Mouse (Mus musculus) hindbrain, embryonic 13.5 days (tissue): Measurements from ENCODE around the gene Gm9817. TPM values are rescaled to one million over a fixed set of nuclear protein-coding genes. Genes with fewer than 3 reads are reported as not detected.

Experiments used
- ATAC-seq: fragments of 200-750 bp; cut with Nextera tagmentation; 2 replicates; pipeline ENCODE4 v1.8.0; 2017; ENCODE audit warnings: moderate TSS enrichment; ENCODE audit not compliant: low FRiP score
- H3K27ac ChIP-seq: fragments of 300-500 bp; sonication (generic); 2 replicates; pipeline ENCODE4 v1.5.1; 2015; ENCODE audit warnings: inconsistent platforms, mild to moderate bottlenecking, moderate library complexity
- H3K27me3 ChIP-seq: fragments of 300-500 bp; sonication (generic); 2 replicates; pipeline ENCODE4 v1.6.1; 2015; ENCODE audit warnings: mild to moderate bottlenecking, inconsistent platforms
- H3K36me3 ChIP-seq: fragments of 300-500 bp; sonication (generic); 2 replicates; pipeline ENCODE4 v1.6.1; 2015; ENCODE audit warnings: mild to moderate bottlenecking, inconsistent platforms
- H3K4me1 ChIP-seq: fragments of 300-500 bp; sonication (generic); replicated peaks from 2 replicates; pipeline ENCODE4 v1.6.1; 2015; ENCODE audit warnings: inconsistent platforms
- H3K4me2 ChIP-seq: fragments of 300-500 bp; sonication (generic); 2 replicates; pipeline ENCODE4 v1.6.1; 2015; ENCODE audit warnings: inconsistent platforms, mild to moderate bottlenecking, moderate library complexity
- H3K4me3 ChIP-seq: fragments of 300-500 bp; sonication (generic); 2 replicates; pipeline ENCODE4 v1.5.1; 2015; ENCODE audit warnings: mild to moderate bottlenecking, inconsistent platforms
- H3K9ac ChIP-seq: fragments of 300-500 bp; sonication (generic); 2 replicates; pipeline ENCODE4 v1.6.1; 2015; ENCODE audit warnings: mild to moderate bottlenecking, inconsistent platforms
- H3K9me3 ChIP-seq: fragments of 300-500 bp; sonication (generic); 2 replicates; pipeline ENCODE4 v1.6.1; 2016; ENCODE audit warnings: inconsistent platforms
- WGBS: fragments of 180-500 bp; shearing (Covaris S2); methylation state at CpG from one replicate; pipeline ENCODE4 v1.1.7; 2015; 5-methylcytosine and 5-hydroxymethylcytosine counted together
- polyA plus RNA-seq: library from polyadenylated mRNA; unstranded; fragments of >200 nt; fragmentation: Nextera tagmentation; extraction: Ambion mirVana; gene quantifications from 2 replicates; pipeline ENCODE4 v1.2.1, GENCODE M21; 2015

Gm9817 gene
- polyA plus RNA-seq, 1 experiment from 2014 or later = 0.06 TPM

DNA sequence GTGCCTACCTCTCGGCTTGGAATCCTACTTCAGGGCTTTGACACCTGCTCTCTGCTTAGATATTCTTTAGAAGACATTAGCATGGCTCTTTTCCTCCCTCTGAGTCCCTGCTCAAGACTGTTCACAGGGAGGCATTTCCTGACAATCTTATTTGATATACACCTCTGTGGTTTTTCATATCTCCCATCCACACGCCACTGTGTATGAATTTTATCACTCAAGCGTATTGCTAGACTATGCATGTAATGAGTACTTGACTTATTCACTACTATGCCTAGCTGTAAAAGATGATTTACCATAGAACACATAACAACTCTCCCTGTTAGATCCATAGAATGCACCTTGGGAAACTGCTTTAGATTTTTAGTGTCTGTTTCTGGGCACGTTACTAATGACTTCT is 14.3 kb downstream of the Gm9817 start:
- Histone ChIP-seq H3K27ac (no peak overlapping the region), H3K9me3 (no peaks in the 10 kb centered on the region), H3K4me3 (no peak overlapping the region), H3K4me1 (0 out of 2 replicates have a peak, but pooled peaks cover 3% of the 10 kb centered on the region), H3K27me3 (no peaks in the 10 kb centered on the region), H3K36me3 (no peaks in the 10 kb centered on the region), H3K9ac (no peak overlapping the region), H3K4me2 (no peak overlapping the region)
- ATAC-seq = no peak
- 95% methylated on average over 4 of the region's 4 CpGs for WGBS

GRCm38 (mm10) chr13:45095028-45095427 is 16.5 kb downstream of the Gm9817 start:
- Histone ChIP-seq H3K9me3 (no peaks in the 10 kb centered on the region), H3K4me1 (no peaks in the 10 kb centered on the region), H3K9ac (no peak overlapping the region), H3K27me3 (no peaks in the 10 kb centered on the region), H3K36me3 (no peaks in the 10 kb centered on the region), H3K27ac (no peak overlapping the region), H3K4me3 (no peak overlapping the region), H3K4me2 (no peak overlapping the region)
- 87% methylated on average over 9 of the region's 9 CpGs for WGBS
- ATAC-seq = no peak

- Histone ChIP-seq H3K27me3 (no peaks in the 10 kb centered on the region), H3K9me3 (no peaks in the 10 kb centered on the region), H3K27ac (no peak overlapping the region; the same call in 1 of the 2 replicates), H3K4me1 (no peaks in the 10 kb centered on the region), H3K4me2 (no peak overlapping the region), H3K9ac (no peak overlapping the region), H3K36me3 (no peaks in the 10 kb centered on the region), H3K4me3 (no peak overlapping the region)
- no peak for ATAC-seq
- WGBS = 81% methylated on average over 10 of the region's 10 CpGs
Measured at GRCm38 (mm10) chr13:45099582-45100229, 21.2 kb downstream of the Gm9817 start.

- ATAC-seq = no peak
- Histone ChIP-seq H3K9me3 (no peaks in the 10 kb centered on the region), H3K4me2 (no peak overlapping the region), H3K4me3 (no peak overlapping the region), H3K4me1 (no peaks in the 10 kb centered on the region), H3K9ac (no peak overlapping the region), H3K27ac (no peak overlapping the region), H3K27me3 (no peaks in the 10 kb centered on the region), H3K36me3 (no peaks in the 10 kb centered on the region)
- 88% methylated on average over 3 of the region's 3 CpGs for WGBS
Measured at GRCm38 (mm10) chr13:45106480-45106879, 28.0 kb downstream of the Gm9817 start.

DNA sequence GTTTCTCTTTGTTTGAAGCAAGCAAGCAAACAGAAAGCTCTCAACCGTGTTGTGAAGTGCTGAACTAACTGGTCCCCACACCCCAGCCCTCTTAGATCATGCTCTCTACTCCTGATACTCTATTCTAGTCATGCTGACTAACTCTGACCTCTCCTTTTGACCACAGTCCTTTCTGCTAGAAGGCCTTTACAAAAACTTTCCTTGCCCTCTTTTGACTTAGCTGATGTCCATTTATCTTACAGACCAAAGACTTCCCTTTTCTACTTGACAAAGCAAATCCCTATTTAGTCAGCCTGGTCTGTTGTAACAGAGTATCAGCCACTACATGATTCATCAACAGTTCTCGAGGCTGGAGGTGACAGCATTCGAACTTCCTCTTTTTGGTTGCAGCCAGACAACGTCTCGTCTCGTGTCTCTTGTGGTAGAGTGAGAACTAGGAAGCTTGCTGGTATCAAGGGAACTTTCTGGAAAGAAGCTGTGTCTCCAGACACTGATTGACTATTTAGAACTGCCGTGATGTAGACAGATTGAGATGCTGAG is 30.4 kb downstream of the Gm9817 start:
- Histone ChIP-seq H3K4me3 (no peak overlapping the region), H3K27me3 (no peaks in the 10 kb centered on the region), H3K4me2 (no peak overlapping the region), H3K27ac (no peak overlapping the region), H3K9me3 (no peaks in the 10 kb centered on the region), H3K9ac (no peak overlapping the region), H3K36me3 (no peaks in the 10 kb centered on the region), H3K4me1 (no peaks in the 10 kb centered on the region)
- ATAC-seq = no peak
- WGBS = 31% methylated on average over 7 of the region's 7 CpGs

GRCm38 (mm10) chr13:45118375-45118774 is 39.9 kb downstream of the Gm9817 start:
- WGBS = 88% methylated on average over 5 of the region's 5 CpGs
- H3K4me2 ChIP-seq = no peak overlapping the region
- no peaks in the 10 kb centered on the region for H3K36me3 ChIP-seq
- ATAC-seq = no peak
- H3K9ac ChIP-seq = no peak overlapping the region
- no peaks in the 10 kb centered on the region for H3K27me3 ChIP-seq
- H3K4me3 ChIP-seq = no peak overlapping the region
- no peaks in the 10 kb centered on the region for H3K9me3 ChIP-seq
- no peak overlapping the region for H3K27ac ChIP-seq
- H3K4me1 ChIP-seq = no peaks in the 10 kb centered on the region

DNA sequence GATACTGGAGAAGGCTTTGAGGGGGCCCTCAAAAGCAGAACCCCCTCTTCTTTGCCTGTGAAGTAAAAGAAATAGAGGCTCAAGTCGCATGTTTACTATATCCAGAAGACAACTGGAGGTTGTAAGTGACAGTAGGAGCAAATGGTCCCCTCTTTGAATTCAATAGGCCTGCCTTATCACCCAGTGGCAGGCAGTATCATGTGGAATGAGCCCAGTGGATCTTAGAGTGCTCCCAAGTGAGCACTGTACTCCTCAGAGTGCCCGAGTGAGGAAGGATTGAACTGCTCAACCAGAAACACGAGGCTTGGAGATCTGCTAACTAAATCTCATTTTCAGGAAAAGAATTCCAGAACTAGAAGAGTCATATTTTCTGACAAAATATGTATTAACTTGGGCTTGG is 40.3 kb downstream of the Gm9817 start:
- Histone ChIP-seq H3K27ac (no peak overlapping the region), H3K9ac (no peak overlapping the region), H3K4me2 (no peak overlapping the region), H3K36me3 (no peaks in the 10 kb centered on the region), H3K4me3 (no peak overlapping the region), H3K9me3 (no peaks in the 10 kb centered on the region), H3K4me1 (no peaks in the 10 kb centered on the region), H3K27me3 (no peaks in the 10 kb centered on the region)
- WGBS = 77% methylated on average over 3 of the region's 3 CpGs
- no peak for ATAC-seq

Other genes with a start within 250 kb of the Gm9817 start
- 111 and 123 TPM in 2 replicates for gene Dtnbp1, start 76.5 kb upstream of the Gm9817 start, polyA plus RNA-seq